Comparison of ENCODE assay signal across 20 mouse cellular contexts in the genomic region with DNA sequence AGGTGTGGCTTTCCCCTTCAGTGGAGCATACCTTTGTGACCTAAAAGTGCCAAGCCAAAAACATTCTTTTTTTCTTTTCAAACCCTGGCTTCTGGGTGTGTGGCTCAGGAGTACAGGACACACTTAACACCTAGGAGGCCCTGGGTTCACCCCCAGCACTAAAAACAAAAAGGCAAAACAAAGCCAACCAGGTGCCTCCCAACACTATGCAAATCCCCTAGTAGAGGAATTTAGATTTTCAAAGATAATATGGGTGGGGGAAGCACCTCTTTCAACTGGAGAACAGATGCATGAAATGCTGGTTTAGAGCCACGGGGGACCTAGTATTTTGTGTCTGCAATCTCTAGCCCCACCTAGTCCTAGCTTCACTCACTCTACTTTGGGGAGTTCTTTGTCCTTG. TPM values are rescaled to one million over a fixed set of nuclear protein-coding genes. Genes with fewer than 3 reads are reported as not detected.
A peak's percentile ranks its signal among the peaks of the same experiment; 100 is the strongest.
DNase-seq lines count a peak whose midpoint lies in the region; ATAC-seq and TF ChIP-seq lines count a peak whose summit lies in the region.
"Had no signal": no experiment of that assay in that cellular context is flagged by ENCODE, and none has a peak within 500 bp of the region (broad histone marks: within the 10 kb centered on the region; RNA-seq: fewer than 3 reads in every experiment).

No protein-coding gene starts in this region.

- WGBS in spleen, adult 2 months: 20% methylated on average over 1 of the region's 1 CpGs

- peak overlapping the region; percentile 83 for H3K27ac ChIP-seq in spleen, adult 2 months (ENCODE audit: insufficient read depth, low read length)
- H3K27ac ChIP-seq: hindbrain, embryonic 12.5 days; liver, embryonic 12.5 days; midbrain, embryonic 12.5 days; neural tube, embryonic 15.5 days had no signal

- no peak overlapping the region for H3K4me3 ChIP-seq in spleen, adult 2 months (ENCODE audit: extremely low read depth, insufficient read depth, insufficient read length)
- H3K4me3 ChIP-seq: hindbrain, embryonic 12.5 days; liver, embryonic 12.5 days; midbrain, embryonic 12.5 days; neural tube, embryonic 15.5 days had no signal

- TF ChIP-seq POLR2A in spleen, adult 2 months (IDR thresholded peaks at IDR 0.05; ENCODE audit: low read depth, low read length): no peak

- H3K36me3 ChIP-seq in spleen, adult 2 months (ENCODE audit: control insufficient read depth, insufficient read depth, low read length): no peaks in the 10 kb centered on the region
- H3K36me3 ChIP-seq: hindbrain, embryonic 12.5 days; liver, embryonic 12.5 days; midbrain, embryonic 12.5 days; neural tube, embryonic 15.5 days had no signal

- no peaks in the 10 kb centered on the region for H3K27me3 ChIP-seq in spleen, adult 2 months (ENCODE audit: control insufficient read depth, insufficient read depth, low read length)
- H3K27me3 ChIP-seq: midbrain, embryonic 12.5 days; neural tube, embryonic 15.5 days had no signal

- H3K4me1 ChIP-seq in spleen, adult 2 months (ENCODE audit: control insufficient read depth, insufficient read depth, insufficient read length): peaks cover 11% of the 10 kb centered on the region; the same call in 1 of the 2 replicates
- H3K4me1 ChIP-seq: hindbrain, embryonic 12.5 days; liver, embryonic 12.5 days; midbrain, embryonic 12.5 days; neural tube, embryonic 15.5 days had no signal

- peak; percentile 59 for ATAC-seq in neutrophil, adult 5-6 weeks (ENCODE audit: extremely low read depth, insufficient number of reproducible peaks, low FRiP score, poor library complexity, severe bottlenecking)
- no peak for ATAC-seq in granulocyte monocyte progenitor cell, adult 5-6 weeks (replicated peaks; ENCODE audit: poor library complexity, severe bottlenecking)
- ATAC-seq: liver, embryonic 12.5 days had no signal

- TF ChIP-seq CTCF in spleen, adult 2 months (IDR thresholded peaks at IDR 0.05; ENCODE audit: extremely low read depth, insufficient read depth, insufficient read length, insufficient replicate concordance): no peak

- DNase-seq in spleen, adult 2 months (ENCODE audit: low read depth in 1 of 2, low spot score in 2 of 2): peak in 1 of 2 experiments; percentile 36
- no peak for DNase-seq in spleen, adult 12 weeks (ENCODE audit: low spot score)
- DNase-seq in CD4-positive helper T cell, adult 2 months (ENCODE audit: low read depth, low spot score): peak; percentile 68
- peak; percentile 40 for DNase-seq in ES-CJ7 (ENCODE audit: low read depth, low spot score)
- DNase-seq in cerebellum, adult 11 months: no peak
- no peak for DNase-seq in right cerebral cortex, postnatal 10 days (ENCODE audit: low spot score in 2 of 2)
- DNase-seq: adrenal gland, postnatal 14 days; cerebellum, adult 8-10 months; cerebellum, postnatal 36 days; embryo, embryonic 11 days; gastrocnemius, postnatal 36 days; kidney, adult 8-10 months; kidney, postnatal 14 days; lung, adult 18-20 months had no signal

RNA-seq across cellular contexts. Expression of a gene that starts 7.7 kb away (rescaled TPM):
- 41.7 and 63.0 TPM in 2 replicates for polyA plus RNA-seq in spleen, adult 2 months (2012; rRNA removed)
- total RNA-seq in neutrophil, adult 5-6 weeks (2017): 44.9 and 46.8 TPM in 2 replicates
- total RNA-seq in granulocyte monocyte progenitor cell, adult 5-6 weeks (2014; fragmentation: Nextera tagmentation): 5.4 and 7.8 TPM in 2 replicates
- total RNA-seq in granulocyte monocyte progenitor cell, adult 5-6 weeks (2017): 5.5 and 7.2 TPM in 2 replicates

RNA-seq across cellular contexts. Expression of a gene that starts 28.0 kb away (rescaled TPM):
- 3.3 and 4.2 TPM in 2 replicates for polyA plus RNA-seq in spleen, adult 2 months (2012; rRNA removed)
- 35.7 and 57.7 TPM in 2 replicates for total RNA-seq in neutrophil, adult 5-6 weeks (2017)
- total RNA-seq in granulocyte monocyte progenitor cell, adult 5-6 weeks (2014; fragmentation: Nextera tagmentation): 12.8 and 18.7 TPM in 2 replicates
- total RNA-seq in granulocyte monocyte progenitor cell, adult 5-6 weeks (2017): 39.6 and 41.1 TPM in 2 replicates

Comparison
In these comparisons a context has a peak if more than half of its experiments do, and no peak if none do; other contexts are left out.
1. DNase-seq: peak in CD4-positive helper T cell, adult 2 months (single experiment) and ES-CJ7 (single experiment); none in spleen, adult 12 weeks (single experiment), cerebellum, adult 11 months (single experiment) and right cerebral cortex, postnatal 10 days (0 of 2).